Mouse (Mus musculus): Measurements from ENCODE around the gene Gm10226. TPM values are rescaled to one million over a fixed set of nuclear protein-coding genes. Genes with fewer than 3 reads are reported as not detected.
"Not testable (repeated sequence)": the region's sequence is repeated elsewhere in the genome, so short reads cannot be mapped to it uniquely, and the experiment has no call there.

Gene Gm10226
- polyA plus RNA-seq, 1 experiment = 4.0 TPM

GRCm38 (mm10) chr17:21707343-21707996, 15.8 kb downstream of the Gm10226 start, which contains the start of gene Zfp760:
Zfp760 (plus strand) TSS chr17:21707741.
- DNase-seq (ENCODE audit: low read depth) = peak; percentile 96
- TF ChIP-seq POLR2A (IDR thresholded peaks at IDR 0.05; ENCODE audit: borderline replicate concordance, extremely low read depth, insufficient read depth, insufficient read length, poor library complexity, severe bottlenecking) (no peak; the same call in 1 of the 2 replicates), CTCF (IDR thresholded peaks at IDR 0.05; ENCODE audit: borderline replicate concordance, extremely low read depth, insufficient read depth, insufficient read length) (no peak)

GRCm38 (mm10) chr17:21708401-21708800, 16.7 kb downstream of the Gm10226 start:
- DNase-seq (ENCODE audit: low read depth) = peak; percentile 5
- TF ChIP-seq POLR2A (IDR thresholded peaks at IDR 0.05; ENCODE audit: borderline replicate concordance, extremely low read depth, insufficient read depth, insufficient read length, poor library complexity, severe bottlenecking) (no peak), CTCF (IDR thresholded peaks at IDR 0.05; ENCODE audit: borderline replicate concordance, extremely low read depth, insufficient read depth, insufficient read length) (no peak)

- not testable (repeated sequence) for DNase-seq (ENCODE audit: low read depth)
Observed at GRCm38 (mm10) chr17:21730495-21730894, 38.8 kb downstream of the Gm10226 start, which contains the start of gene Zfp229. Zfp229 (plus strand) TSS chr17:21730795.

- no peak for DNase-seq (ENCODE audit: low read depth)
- TF ChIP-seq POLR2A (IDR thresholded peaks at IDR 0.05; ENCODE audit: borderline replicate concordance, extremely low read depth, insufficient read depth, insufficient read length, poor library complexity, severe bottlenecking) (no peak), CTCF (IDR thresholded peaks at IDR 0.05; ENCODE audit: borderline replicate concordance, extremely low read depth, insufficient read depth, insufficient read length) (no peak)
Observed at GRCm38 (mm10) chr17:21733049-21733448, 41.4 kb downstream of the Gm10226 start.

GRCm38 (mm10) chr17:21733529-21734031, 41.9 kb downstream of the Gm10226 start:
- TF ChIP-seq CTCF (IDR thresholded peaks at IDR 0.05; ENCODE audit: borderline replicate concordance, extremely low read depth, insufficient read depth, insufficient read length) (peak; percentile 44; the same call in 1 of the 2 replicates), POLR2A (IDR thresholded peaks at IDR 0.05; ENCODE audit: borderline replicate concordance, extremely low read depth, insufficient read depth, insufficient read length, poor library complexity, severe bottlenecking) (no peak)
- peak; percentile 95 for DNase-seq (ENCODE audit: low read depth)

Other genes with a start within 250 kb of the Gm10226 start
- 5.3 and 6.1 TPM in 2 replicates for gene Zfp51, start 241.5 kb upstream of the Gm10226 start, polyA plus RNA-seq (2012; rRNA removed)
- gene Zfp53, start 202.9 kb upstream of the Gm10226 start, polyA plus RNA-seq (2012; rRNA removed) = 3.6 and 4.1 TPM in 2 replicates
- gene Zfp52, start 156.3 kb upstream of the Gm10226 start, polyA plus RNA-seq (2012; rRNA removed) = 1.0 and 1.5 TPM in 2 replicates
- gene Zfp948, start 124.9 kb upstream of the Gm10226 start, polyA plus RNA-seq (2012; rRNA removed) = 12.1 and 14.4 TPM in 2 replicates
- gene Zfp983, start 41.2 kb upstream of the Gm10226 start, polyA plus RNA-seq (2012; rRNA removed) = 9.5 TPM in 2 replicates
- gene Zfp760, start 15.9 kb downstream of the Gm10226 start, polyA plus RNA-seq (2012; rRNA removed) = 12.7 and 15.3 TPM in 2 replicates
- gene Zfp229, start 38.9 kb downstream of the Gm10226 start, polyA plus RNA-seq (2012; rRNA removed) = 6.6 and 10.3 TPM in 2 replicates
- gene Zfp820, start 153.9 kb downstream of the Gm10226 start, polyA plus RNA-seq (2012; rRNA removed) = 1.1 and 1.3 TPM in 2 replicates
- gene Zfp995, start 218.1 kb downstream of the Gm10226 start, polyA plus RNA-seq (2012; rRNA removed) = 4.2 and 5.6 TPM in 2 replicates

All from brain, embryonic 14.5 days (tissue).